Mouse (Mus musculus) heart, adult 18-20 months (tissue): Measurements from ENCODE around the gene Hepacam. TPM values are rescaled to one million over a fixed set of nuclear protein-coding genes. Genes with fewer than 3 reads are reported as not detected.

Experiments
- DNase-seq, 2 experiments: peaks; one replicate each; pipeline ENCODE4 v3.0.0; 2021 to 2022; ENCODE audit warnings: mixed read lengths in 1 of 2
- total RNA-seq, 2 experiments: library from RNA; stranded (reverse); gene quantifications; 2 replicates each; pipeline ENCODE4 v1.2.3; 2021

Hepacam gene
- total RNA-seq, 2 experiments from 2014 or later, result 0.08 TPM; not detected in 1

GRCm38 (mm10) chr9:37384284-37385182, 17.4 kb downstream of the Hepacam start:
- DNase-seq, result peak; percentile 25 to 35

GRCm38 (mm10) chr9:37390891-37391290, 23.7 kb downstream of the Hepacam start:
- no peak for DNase-seq

GRCm38 (mm10) chr9:37392071-37392470, 24.9 kb downstream of the Hepacam start:
- no peak for DNase-seq

GRCm38 (mm10) chr9:37393482-37394131, 26.5 kb downstream of the Hepacam start:
- no peak for DNase-seq

- DNase-seq, result peak; percentile 33 to 79
These were observed 33.4 kb downstream of the Hepacam start for GRCm38 (mm10) chr9:37400585-37400984.

GRCm38 (mm10) chr9:37401802-37402201, 34.7 kb downstream of the Hepacam start, which contains the start of gene Robo4:
Gene Robo4 (plus strand): TSS chr9:37401897.
- peak; percentile 43 to 82 for DNase-seq

GRCm38 (mm10) chr9:37402501-37402900, 35.4 kb downstream of the Hepacam start:
- no peak for DNase-seq

- DNase-seq, result no peak
These were observed 35.9 kb downstream of the Hepacam start for GRCm38 (mm10) chr9:37403011-37403410.

GRCm38 (mm10) chr9:37406372-37406771, 39.2 kb downstream of the Hepacam start:
- no peak for DNase-seq

- peak; percentile 41 to 44 for DNase-seq
These were observed 40.8 kb downstream of the Hepacam start for GRCm38 (mm10) chr9:37407850-37408502.

- peak in 1 of 2 experiments; percentile 56 for DNase-seq
These were observed 42.7 kb downstream of the Hepacam start for GRCm38 (mm10) chr9:37409698-37410445.

- no peak for DNase-seq
These were observed 45.8 kb downstream of the Hepacam start for GRCm38 (mm10) chr9:37412989-37413388.

GRCm38 (mm10) chr9:37414666-37415065, 47.5 kb downstream of the Hepacam start:
- peak in 1 of 2 experiments; percentile 23 for DNase-seq

GRCm38 (mm10) chr9:37418791-37419190, 51.6 kb downstream of the Hepacam start:
- DNase-seq, result no peak

- peak; percentile 85 to 92 for DNase-seq
These were observed 53.5 kb downstream of the Hepacam start for GRCm38 (mm10) chr9:37420676-37421075.

GRCm38 (mm10) chr9:37421239-37421638, 54.1 kb downstream of the Hepacam start:
- peak in 1 of 2 experiments; percentile 27 for DNase-seq

- DNase-seq, result no peak
These were observed 62.2 kb downstream of the Hepacam start for GRCm38 (mm10) chr9:37429326-37429725.

GRCm38 (mm10) chr9:37430582-37430981, 63.4 kb downstream of the Hepacam start:
- DNase-seq, result peak; percentile 79 to 93

- DNase-seq, result peak in 1 of 2 experiments; percentile 58
These were observed 65.0 kb downstream of the Hepacam start for GRCm38 (mm10) chr9:37432026-37432666.

- no peak for DNase-seq
These were observed 65.7 kb downstream of the Hepacam start, which contains the start of gene Robo3 for GRCm38 (mm10) chr9:37432720-37433421. Gene Robo3 (minus strand): TSS chr9:37433246.
